Mouse (Mus musculus): ENCODE data around the gene Fras1. TPM values are rescaled to one million over a fixed set of nuclear protein-coding genes. Genes with fewer than 3 reads are reported as not detected.

The Fras1 gene
- polyA plus RNA-seq, 1 experiment = 3.3 TPM

GRCm38 (mm10) chr5:96405139-96405842 lies 31.5 kb downstream of the Fras1 start:
- DNase-seq (ENCODE audit: low spot score) = no peak

GRCm38 (mm10) chr5:96408291-96408690 lies 34.5 kb downstream of the Fras1 start:
- no peak for DNase-seq (ENCODE audit: low spot score)

DNA sequence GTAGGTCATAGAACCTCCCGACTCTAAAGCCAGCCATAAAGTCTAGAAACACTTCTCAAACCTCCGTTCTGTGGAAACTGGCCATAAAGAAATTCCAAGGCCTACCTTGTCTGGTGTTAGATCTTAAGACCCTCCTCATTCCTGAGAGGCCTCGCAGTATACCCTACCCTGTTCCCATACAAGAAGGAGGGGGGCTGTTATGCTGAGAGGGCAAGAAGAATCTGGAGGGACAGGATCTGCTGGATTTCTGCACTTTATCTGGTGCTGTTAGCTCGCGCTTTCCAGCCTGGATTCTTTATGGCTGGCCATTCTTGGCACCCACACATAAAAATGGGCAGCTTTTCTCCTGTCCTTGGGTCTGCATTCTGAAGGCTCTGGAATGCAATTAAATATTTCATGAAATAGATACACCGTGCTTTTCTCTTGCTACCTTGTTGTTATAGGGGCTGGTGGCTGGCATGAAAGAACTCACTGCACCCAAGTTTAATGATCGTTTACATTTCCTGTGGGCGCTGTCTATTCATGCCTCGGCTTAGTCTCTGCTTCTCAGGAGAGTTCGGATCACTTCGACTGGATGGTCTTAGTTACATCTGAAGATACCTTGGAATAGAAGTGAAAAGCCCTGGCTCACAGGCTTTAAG lies 39.1 kb downstream of the Fras1 start:
- no peak for DNase-seq (ENCODE audit: low spot score)

- DNase-seq (ENCODE audit: low spot score) = no peak
These were observed 43.4 kb downstream of the Fras1 start for GRCm38 (mm10) chr5:96417121-96417520.

DNA sequence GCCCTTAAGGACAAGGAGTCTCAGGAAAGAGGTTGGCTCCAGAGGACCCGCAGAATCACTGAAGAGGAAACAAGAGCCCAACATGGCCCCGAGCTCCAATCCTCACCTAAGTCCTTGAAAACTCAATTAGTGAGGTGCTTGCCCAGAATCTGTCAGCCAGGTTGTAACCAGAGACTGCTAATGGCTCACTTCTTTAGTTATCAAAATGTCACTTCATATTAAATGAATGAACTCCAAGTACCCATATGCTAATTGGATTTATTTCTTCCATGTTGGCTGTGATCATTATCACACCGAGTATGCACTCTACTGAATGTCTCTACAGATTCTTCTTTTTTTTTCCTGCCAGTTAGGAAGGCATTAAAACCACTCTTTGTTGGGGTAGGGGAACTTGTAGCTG lies 47.8 kb downstream of the Fras1 start:
- DNase-seq (ENCODE audit: low spot score) = no peak

DNA sequence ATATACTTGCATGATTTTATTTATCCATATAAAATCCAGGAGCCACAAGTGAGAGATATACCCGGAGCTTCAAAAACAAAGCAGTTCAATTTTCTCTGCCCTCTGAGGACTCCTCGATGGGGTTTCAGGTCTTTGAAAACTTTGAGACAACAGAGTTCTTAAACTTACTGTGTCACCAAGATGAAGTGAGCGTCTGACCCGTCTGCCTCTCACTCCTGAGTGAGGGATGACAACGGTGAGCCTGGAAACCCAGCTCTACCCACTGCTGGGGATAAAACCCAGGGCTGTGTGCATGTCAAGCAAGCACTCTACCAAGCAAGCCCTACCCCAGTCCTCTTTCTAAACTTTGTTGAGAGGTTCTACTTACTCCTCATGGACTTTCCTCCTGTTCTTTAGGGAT lies 49.0 kb downstream of the Fras1 start:
- DNase-seq (ENCODE audit: low spot score) = no peak

GRCm38 (mm10) chr5:96425391-96425790 lies 51.6 kb downstream of the Fras1 start:
- no peak for DNase-seq (ENCODE audit: low spot score)

GRCm38 (mm10) chr5:96429532-96430141 lies 55.9 kb downstream of the Fras1 start:
- DNase-seq (ENCODE audit: low spot score) = no peak

GRCm38 (mm10) chr5:96437870-96438269 lies 64.1 kb downstream of the Fras1 start:
- DNase-seq (ENCODE audit: low spot score) = no peak

DNA sequence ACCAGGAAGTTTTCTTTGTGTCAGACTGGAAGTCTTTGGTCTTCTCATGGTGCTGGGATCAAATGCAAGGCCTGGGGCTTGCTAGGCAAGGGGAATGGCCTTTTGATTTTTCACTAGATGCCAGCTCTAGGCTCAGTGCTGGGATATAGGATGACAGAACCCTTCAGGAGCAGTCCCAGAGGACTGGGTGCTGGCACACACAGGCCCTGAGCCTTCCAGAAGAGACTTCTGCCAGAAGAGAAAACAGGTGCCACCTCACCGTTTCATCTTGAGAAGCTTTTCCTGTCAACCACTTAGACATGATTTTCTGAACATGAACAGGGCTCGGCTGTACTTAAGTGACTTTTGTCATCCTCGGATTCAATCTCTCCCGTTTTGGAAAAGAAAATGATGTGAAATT lies 66.1 kb downstream of the Fras1 start:
- no peak for DNase-seq (ENCODE audit: low spot score)

GRCm38 (mm10) chr5:96447460-96447859 lies 73.7 kb downstream of the Fras1 start:
- DNase-seq (ENCODE audit: low spot score) = no peak

DNA sequence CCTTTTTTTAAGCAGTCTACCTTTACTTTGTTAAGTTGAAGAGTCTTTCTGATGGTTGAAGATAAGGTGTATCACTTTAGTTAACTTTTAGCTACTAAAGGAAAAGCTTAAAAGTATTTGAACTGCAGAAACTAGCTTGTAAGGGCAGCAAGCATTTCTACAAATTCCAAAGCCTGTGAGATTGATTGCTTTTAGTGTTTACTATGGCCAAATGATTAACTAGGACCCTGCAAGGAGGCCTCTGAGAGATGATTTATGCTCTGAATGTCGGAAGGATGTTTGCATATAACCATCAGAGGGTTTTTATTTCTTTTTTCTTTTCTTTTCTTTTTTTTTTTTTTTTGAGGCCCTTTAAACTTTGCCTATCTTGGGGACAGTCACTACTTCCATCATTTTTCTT lies 78.3 kb downstream of the Fras1 start:
- no peak for DNase-seq (ENCODE audit: low spot score)

DNA sequence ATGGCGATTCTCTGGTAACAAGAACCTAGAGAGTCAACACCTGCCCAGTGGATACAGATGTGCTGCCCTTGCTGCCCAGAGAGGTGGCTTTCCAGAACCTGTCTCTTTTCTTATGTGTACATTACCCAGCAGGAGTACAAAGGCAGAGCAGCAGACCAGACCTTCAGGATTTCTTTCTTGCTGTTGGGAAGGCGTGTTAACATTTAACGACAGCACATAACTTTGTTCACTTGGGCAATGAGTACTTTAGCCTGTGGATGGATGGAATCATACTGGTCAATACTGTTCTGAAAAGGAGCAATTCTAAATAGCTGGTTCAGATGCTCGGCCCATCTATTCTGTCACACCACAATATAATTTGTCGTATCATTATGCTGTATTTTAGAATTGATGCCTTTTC lies 79.6 kb downstream of the Fras1 start:
- DNase-seq (ENCODE audit: low spot score) = no peak

GRCm38 (mm10) chr5:96454422-96454821 lies 80.7 kb downstream of the Fras1 start:
- DNase-seq (ENCODE audit: low spot score) = no peak

DNA sequence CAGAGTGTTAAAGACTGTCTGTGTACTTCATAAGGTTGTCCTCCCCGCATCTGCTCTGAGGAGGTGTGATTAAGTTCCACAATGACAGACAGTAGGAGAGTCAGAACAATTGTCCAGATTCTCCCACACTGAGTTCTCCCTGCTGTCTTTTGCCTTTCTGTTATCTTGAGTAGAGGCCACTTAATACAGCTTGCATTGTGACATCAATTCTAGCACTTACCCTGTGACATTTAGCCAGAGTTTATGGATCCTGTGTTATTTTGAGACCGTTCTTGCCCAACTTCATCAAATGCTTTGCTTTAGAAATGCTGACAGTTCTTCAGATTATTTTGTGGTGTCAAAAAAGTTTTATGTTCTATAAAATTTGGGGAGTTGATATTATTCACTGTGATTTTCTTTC lies 81.5 kb downstream of the Fras1 start:
- no peak for DNase-seq (ENCODE audit: low spot score)

DNA sequence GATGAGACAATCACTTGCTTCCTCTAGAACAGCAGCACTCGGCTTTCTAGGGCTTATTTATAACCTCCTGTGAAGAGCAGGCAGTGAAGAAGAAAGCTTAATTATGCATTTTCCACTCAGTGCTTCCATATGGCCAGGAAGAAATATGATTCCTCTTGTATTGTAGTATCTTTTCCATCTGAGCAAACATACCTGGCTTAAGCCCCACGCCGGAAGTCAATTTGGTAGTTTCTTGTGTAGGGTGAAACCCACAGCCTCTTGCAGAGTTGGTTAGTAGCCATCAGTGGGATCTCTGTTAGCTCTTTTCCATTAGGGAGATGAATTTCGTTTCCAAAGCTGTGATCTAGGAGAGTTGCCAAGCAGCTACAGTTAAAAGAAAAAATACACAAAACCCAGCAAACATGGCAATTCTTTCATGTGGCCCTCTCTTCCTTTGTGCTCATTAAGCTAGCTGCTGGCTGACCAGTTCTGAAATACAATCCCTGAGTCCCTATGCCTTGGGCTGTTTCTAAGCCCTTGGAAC lies 83.7 kb downstream of the Fras1 start:
- DNase-seq (ENCODE audit: low spot score) = no peak

DNA sequence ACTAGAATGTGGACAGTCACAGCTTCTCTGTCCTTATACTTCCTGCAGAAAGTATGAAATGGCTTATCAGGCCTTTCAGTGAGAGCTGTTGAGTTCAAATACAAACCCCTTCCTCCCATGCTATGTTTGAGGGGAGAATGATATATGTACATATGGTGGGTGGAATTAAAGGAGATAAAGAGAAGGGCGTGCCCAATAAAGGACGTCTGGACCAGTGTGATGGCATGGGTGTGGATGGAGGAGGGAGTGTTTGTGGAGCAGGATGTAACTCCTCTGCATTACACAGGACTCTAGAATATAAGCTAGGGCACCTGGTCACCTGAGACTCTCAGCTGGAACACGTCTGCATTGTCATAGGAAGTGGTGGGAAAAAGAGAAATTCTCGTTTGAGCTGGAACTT lies 85.8 kb downstream of the Fras1 start:
- DNase-seq (ENCODE audit: low spot score) = no peak

DNA sequence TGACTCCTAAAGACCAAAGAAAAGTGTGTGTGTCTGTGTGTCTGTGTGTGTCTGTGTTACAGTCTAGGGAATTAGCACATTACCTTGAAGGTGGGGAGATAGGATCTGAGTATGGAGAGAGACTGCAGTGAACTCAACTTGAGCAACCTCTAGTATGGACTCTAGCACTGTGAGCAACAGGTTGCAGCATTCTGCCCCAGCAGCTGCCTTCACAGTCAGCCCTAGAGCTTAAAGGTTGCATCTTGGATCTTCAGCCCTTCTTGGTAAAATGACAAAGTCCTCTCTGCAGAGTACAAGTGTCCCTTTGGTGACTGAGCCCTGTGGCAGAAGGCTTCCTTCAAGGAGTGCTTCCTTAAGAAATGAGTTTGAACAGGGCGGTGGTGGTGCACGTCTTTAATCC lies 88.4 kb downstream of the Fras1 start:
- DNase-seq (ENCODE audit: low spot score) = no peak

DNA sequence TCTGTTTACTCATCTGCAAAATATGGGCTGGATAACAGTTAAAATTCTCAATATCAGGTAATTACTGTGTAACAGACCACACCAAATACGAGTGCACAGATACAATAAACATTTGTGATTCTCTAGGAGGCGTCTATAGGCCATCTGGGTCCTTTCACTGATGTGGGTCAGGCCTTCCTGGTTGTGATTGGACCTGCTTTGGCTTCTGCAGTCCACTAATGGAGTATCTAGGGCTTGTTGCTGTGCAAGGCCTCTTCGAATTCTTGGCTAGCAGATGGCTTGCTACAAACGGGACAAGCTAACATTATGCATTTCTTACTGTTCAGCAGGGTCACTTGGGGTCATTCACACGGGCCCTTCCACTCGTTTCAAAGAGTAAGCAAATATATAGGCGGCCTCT lies 92.7 kb downstream of the Fras1 start:
- DNase-seq (ENCODE audit: low spot score) = no peak

DNA sequence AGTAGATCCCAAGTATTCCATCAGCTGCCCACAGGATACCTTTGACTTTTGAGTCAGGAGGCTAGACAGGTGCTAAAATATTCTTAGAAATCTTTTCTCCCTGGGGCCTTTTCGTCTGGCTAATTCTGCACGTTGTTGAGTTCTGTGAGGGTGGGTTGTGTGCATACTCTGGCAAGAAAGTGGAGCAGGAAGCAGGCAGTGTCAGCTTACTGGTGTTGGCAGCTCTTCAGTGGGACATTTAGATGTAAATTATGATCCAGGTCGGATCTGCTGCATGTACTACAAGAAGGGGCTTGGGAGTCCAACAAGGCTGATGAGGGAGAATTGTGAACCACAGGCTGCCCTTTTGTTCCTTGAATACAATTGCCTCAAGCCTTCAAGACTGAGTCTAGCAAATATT lies 98.2 kb downstream of the Fras1 start:
- no peak for DNase-seq (ENCODE audit: low spot score)

- no peak for DNase-seq (ENCODE audit: low spot score)
These were observed 101.7 kb downstream of the Fras1 start for GRCm38 (mm10) chr5:96475488-96475887.

DNA sequence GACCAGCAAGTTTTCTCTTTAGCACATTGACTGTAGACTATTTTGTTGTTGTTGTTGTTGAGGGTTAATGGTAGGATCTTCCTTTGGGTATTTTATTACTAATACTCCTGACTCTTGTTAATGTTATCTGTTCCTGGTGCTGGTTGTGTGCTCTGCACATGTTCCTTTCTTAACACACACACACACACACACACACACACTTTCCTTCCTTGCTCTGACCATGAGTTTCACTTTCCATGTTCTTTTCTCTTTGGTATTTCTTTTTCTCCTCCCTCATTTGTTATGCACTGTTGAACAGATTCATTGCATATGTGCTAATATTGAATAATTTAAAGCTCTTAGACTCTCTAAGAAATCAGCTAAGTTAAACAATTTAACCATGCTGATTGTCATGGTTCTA lies 105.2 kb downstream of the Fras1 start:
- DNase-seq (ENCODE audit: low spot score) = no peak

GRCm38 (mm10) chr5:96481159-96481558 lies 107.4 kb downstream of the Fras1 start:
- no peak for DNase-seq (ENCODE audit: low spot score)

Data from urinary bladder, adult 2 months (tissue).